Mouse (Mus musculus): Measurements from ENCODE around the gene Cfap97d2.

DNA sequence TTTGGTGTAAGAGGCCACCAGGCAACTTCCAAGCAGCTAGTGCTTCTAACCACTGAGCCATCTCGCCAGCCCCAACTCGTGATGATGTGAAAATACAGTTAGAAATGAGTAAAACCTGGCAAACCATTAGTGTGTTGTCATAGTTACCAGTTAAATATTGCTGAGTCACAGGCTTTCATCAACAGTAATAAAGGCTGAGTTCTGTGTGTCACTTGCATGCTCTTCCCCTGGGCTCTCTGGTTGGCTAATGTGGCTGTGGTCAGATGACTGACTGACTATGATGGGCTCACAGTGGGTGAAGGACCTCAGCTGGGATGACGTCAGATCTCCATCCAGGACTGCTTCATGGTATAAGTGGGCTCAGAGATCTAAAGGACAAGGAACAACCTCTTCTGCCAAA is 74.8 kb downstream of the Cfap97d2 start:
- no peak for TF ChIP-seq CTCF (IDR thresholded peaks at IDR 0.05; ENCODE audit: low read depth)
- TF ChIP-seq EP300 (IDR thresholded peaks at IDR 0.05; ENCODE audit: low read depth): no peak

Data from heart, postnatal 0 days (tissue).